Mouse (Mus musculus): ENCODE results near the gene Wdr73. TPM values are rescaled to one million over a fixed set of nuclear protein-coding genes. Genes with fewer than 3 reads are reported as not detected.
"Not testable (repeated sequence)": the region's sequence is repeated elsewhere in the genome, so short reads cannot be mapped to it uniquely, and the experiment has no call there.

Wdr73 gene
- 16.8 and 16.9 TPM in 2 replicates for polyA plus RNA-seq (2015; fragmentation: Nextera tagmentation; extraction: Ambion mirVana)

DNA sequence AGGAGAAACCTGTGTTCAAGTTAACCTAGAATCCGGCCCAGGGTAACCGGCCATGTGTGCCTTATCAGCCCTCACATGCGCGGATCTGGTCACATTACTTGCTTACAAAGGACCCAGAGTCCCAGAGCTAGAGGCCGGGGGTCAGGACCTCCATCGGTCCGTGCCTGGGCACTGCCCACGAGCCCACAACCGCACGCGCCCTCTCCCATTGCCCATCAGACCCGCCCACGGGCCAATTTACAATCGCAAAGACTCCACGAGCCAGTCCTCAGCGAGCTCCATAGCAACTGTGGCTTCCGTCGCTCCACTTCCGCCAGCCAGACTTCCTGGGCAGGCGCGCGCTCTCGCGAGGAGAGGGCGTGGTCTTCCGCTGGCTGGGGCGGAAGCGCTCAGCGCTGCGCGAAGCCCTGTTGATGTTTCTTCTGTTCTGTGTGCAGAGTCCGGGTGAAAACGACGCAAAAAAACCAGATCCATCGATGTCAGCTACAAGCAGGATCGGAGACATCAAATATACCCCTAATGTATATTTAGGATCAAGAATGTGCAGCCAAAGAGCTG lies at the start of gene Wdr73:
Gene Wdr73 (minus strand): TSS at position 326 of the 558 bp plus-strand sequence.
- ATAC-seq (ENCODE audit: low FRiP score, low TSS enrichment): peak; percentile 96
- DNase-seq (ENCODE audit: low spot score): peak; percentile 95
- Histone ChIP-seq H3K4me3 (ENCODE audit: low read depth, low read length) (peak within 1 kb of the TSS; percentile 69), H3K9ac (ENCODE audit: low read length) (peak within 1 kb of the TSS; percentile 75), H3K27me3 (ENCODE audit: control insufficient read depth, insufficient read depth, low read length) (no peaks in the 10 kb centered on the region), H3K9me3 (ENCODE audit: control insufficient read depth, low read length) (no peaks in the 10 kb centered on the region), H3K4me1 (replicated peaks; ENCODE audit: control insufficient read depth, insufficient read depth) (0 out of 2 replicates have a peak, but pooled peaks cover 3% of the 10 kb centered on the region), H3K4me2 (replicated peaks; ENCODE audit: low read depth) (peak within 1 kb of the TSS; percentile 80), H3K27ac (replicated peaks) (peak within 1 kb of the TSS; percentile 85), H3K36me3 (ENCODE audit: control insufficient read depth, insufficient read depth, low read length) (no peaks in the 10 kb centered on the region)
- WGBS: under 1% methylated on average over 36 of the region's 36 CpGs
- TF ChIP-seq CTCF (IDR thresholded peaks at IDR 0.05; ENCODE audit: low read depth): no peak
- TF ChIP-seq EP300 (optimal IDR thresholded peaks at IDR 0.05): peak; percentile 85

DNA sequence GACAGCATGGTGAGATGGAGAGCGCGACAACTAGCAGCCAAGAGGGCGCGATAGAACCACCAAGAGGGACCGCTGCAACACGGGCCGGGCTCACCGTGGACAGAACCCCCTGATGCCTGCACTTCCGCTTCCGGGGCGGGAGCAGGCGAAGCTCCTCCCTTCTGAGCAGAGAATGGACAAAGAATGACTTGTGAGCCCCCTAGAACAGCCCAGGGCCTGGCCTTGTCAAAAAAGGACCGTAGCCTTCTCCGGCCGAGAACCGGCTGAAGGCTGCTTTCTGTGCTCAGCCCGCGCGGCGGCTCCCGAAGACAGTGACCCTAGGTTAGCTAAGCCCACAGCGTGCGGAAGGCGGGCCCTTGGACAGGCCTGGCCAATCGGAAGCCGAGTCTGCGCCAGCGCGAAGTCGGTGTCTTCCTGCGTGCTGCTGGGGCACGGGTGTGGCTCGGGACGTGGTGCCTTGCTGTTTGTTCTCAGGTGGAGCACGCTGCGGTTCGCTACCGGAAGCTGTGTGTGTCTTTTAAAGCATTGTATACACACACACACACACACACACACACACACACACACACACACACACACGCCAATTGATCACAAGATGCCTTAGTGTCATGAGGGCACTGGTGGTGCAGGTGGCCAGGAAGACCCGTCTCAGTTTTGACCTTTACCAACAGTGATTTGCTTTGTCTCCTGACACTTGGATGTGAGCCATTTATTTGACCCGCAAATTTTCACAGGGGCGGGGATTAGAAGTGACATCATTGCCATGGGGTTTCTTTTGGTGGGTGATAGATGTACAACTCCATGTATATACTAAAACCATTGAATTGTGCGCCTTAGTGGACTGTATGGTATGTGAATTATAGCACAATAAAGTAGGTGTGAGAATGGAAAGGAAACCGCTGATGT lies 46.6 kb upstream of the Wdr73 start, which contains the start of gene Sec11a:
Gene Sec11a (minus strand): TSS at position 336 of the 906 bp plus-strand sequence.
- peak within 1 kb of the TSS; percentile 96 for H3K27ac ChIP-seq (replicated peaks)
- peak within 1 kb of the TSS; percentile 86 for H3K4me2 ChIP-seq (replicated peaks; ENCODE audit: low read depth)
- ATAC-seq (ENCODE audit: low FRiP score, low TSS enrichment) (peak; percentile 99), DNase-seq (ENCODE audit: low spot score) (peak; percentile 95)
- no peaks in the 10 kb centered on the region for H3K36me3 ChIP-seq (ENCODE audit: control insufficient read depth, insufficient read depth, low read length)
- peak within 1 kb of the TSS; percentile 91 for H3K9ac ChIP-seq (ENCODE audit: low read length)
- no peak for TF ChIP-seq EP300 (optimal IDR thresholded peaks at IDR 0.05)
- TF ChIP-seq CTCF (IDR thresholded peaks at IDR 0.05; ENCODE audit: low read depth): peak; percentile 50
- H3K27me3 ChIP-seq (ENCODE audit: control insufficient read depth, insufficient read depth, low read length): no peaks in the 10 kb centered on the region
- no peaks in the 10 kb centered on the region for H3K9me3 ChIP-seq (ENCODE audit: control insufficient read depth, low read length)
- peak within 1 kb of the TSS; percentile 86 for H3K4me3 ChIP-seq (ENCODE audit: low read depth, low read length)
- H3K4me1 ChIP-seq (replicated peaks; ENCODE audit: control insufficient read depth, insufficient read depth): peaks cover 5% of the 10 kb centered on the region; the same call in 1 of the 2 replicates
- WGBS: 2% methylated on average over 44 of the region's 44 CpGs

DNA sequence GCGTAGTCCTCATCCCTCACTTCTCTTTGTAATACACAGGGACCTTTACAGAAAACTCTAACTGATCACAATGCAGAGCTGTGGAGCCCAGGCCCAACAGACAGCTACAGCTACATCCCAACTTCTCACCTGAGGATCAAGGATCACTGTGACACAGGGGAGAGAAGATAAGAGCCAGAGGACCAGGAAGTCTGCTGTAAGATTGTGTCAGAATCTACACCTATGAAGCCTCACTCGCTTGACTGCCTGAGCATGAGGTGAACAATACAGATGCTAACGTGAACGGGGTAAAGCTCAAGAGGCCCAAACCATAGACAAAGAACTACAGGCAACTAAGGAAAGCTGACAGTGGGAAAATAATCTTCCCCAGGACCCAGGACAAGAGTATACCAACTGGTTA lies 38.7 kb upstream of the Wdr73 start:
- H3K9me3 ChIP-seq (ENCODE audit: control insufficient read depth, low read length): no peaks in the 10 kb centered on the region
- no peaks in the 10 kb centered on the region for H3K4me1 ChIP-seq (replicated peaks; ENCODE audit: control insufficient read depth, insufficient read depth)
- H3K9ac ChIP-seq (ENCODE audit: low read length): no peak overlapping the region
- no peak overlapping the region for H3K4me2 ChIP-seq (replicated peaks; ENCODE audit: low read depth)
- H3K27ac ChIP-seq (replicated peaks): no peak overlapping the region
- WGBS: 90% methylated on average over 4 of the region's 4 CpGs
- H3K27me3 ChIP-seq (ENCODE audit: control insufficient read depth, insufficient read depth, low read length): no peaks in the 10 kb centered on the region
- ATAC-seq (ENCODE audit: low FRiP score, low TSS enrichment) (no peak), DNase-seq (ENCODE audit: low spot score) (no peak)
- H3K4me3 ChIP-seq (ENCODE audit: low read depth, low read length): no peak overlapping the region
- no peaks in the 10 kb centered on the region for H3K36me3 ChIP-seq (ENCODE audit: control insufficient read depth, insufficient read depth, low read length)
- TF ChIP-seq CTCF (IDR thresholded peaks at IDR 0.05; ENCODE audit: low read depth) (no peak), EP300 (optimal IDR thresholded peaks at IDR 0.05) (no peak)

DNA sequence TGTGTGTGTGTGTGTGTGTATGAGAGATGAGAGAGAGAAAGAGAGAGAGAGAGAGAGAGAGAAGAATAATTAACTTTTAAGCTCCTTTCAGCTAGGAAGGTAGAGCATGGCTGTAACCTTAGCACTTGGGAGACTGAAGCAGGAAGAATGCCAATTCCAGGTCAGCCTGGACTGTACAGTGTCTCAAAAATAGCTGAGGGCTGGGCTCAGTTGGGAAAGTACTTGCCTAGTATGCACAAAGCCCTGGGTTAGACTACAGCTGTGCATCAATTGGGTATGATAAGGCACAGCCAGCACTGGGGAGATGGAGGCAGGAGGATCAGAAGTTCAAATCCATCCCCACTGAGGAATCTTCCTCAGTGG lies 36.2 kb upstream of the Wdr73 start:
- not testable (repeated sequence) for H3K36me3 ChIP-seq (ENCODE audit: control insufficient read depth, insufficient read depth, low read length); H3K4me2 ChIP-seq (replicated peaks; ENCODE audit: low read depth); DNase-seq (ENCODE audit: low spot score); H3K4me1 ChIP-seq (replicated peaks; ENCODE audit: control insufficient read depth, insufficient read depth); H3K9ac ChIP-seq (ENCODE audit: low read length); H3K9me3 ChIP-seq (ENCODE audit: control insufficient read depth, low read length); H3K27me3 ChIP-seq (ENCODE audit: control insufficient read depth, insufficient read depth, low read length); H3K4me3 ChIP-seq (ENCODE audit: low read depth, low read length); H3K27ac ChIP-seq (replicated peaks)
- peak; percentile 59; the same call in 1 of the 2 replicates for ATAC-seq (ENCODE audit: low FRiP score, low TSS enrichment)

GRCm38 (mm10) chr7:80936617-80937303 lies 35.7 kb upstream of the Wdr73 start:
- not testable (repeated sequence) for H3K9ac ChIP-seq (ENCODE audit: low read length); H3K27me3 ChIP-seq (ENCODE audit: control insufficient read depth, insufficient read depth, low read length); H3K4me2 ChIP-seq (replicated peaks; ENCODE audit: low read depth); H3K36me3 ChIP-seq (ENCODE audit: control insufficient read depth, insufficient read depth, low read length); H3K27ac ChIP-seq (replicated peaks); H3K9me3 ChIP-seq (ENCODE audit: control insufficient read depth, low read length); DNase-seq (ENCODE audit: low spot score); H3K4me1 ChIP-seq (replicated peaks; ENCODE audit: control insufficient read depth, insufficient read depth); H3K4me3 ChIP-seq (ENCODE audit: low read depth, low read length)
- WGBS: 16% methylated on average over 7 of the region's 7 CpGs
- ATAC-seq (ENCODE audit: low FRiP score, low TSS enrichment): peak; percentile 74

Measured in stomach, postnatal 0 days (tissue).